Mouse (Mus musculus): Measurements from ENCODE around the gene Rom1.

Gene Rom1

DNA sequence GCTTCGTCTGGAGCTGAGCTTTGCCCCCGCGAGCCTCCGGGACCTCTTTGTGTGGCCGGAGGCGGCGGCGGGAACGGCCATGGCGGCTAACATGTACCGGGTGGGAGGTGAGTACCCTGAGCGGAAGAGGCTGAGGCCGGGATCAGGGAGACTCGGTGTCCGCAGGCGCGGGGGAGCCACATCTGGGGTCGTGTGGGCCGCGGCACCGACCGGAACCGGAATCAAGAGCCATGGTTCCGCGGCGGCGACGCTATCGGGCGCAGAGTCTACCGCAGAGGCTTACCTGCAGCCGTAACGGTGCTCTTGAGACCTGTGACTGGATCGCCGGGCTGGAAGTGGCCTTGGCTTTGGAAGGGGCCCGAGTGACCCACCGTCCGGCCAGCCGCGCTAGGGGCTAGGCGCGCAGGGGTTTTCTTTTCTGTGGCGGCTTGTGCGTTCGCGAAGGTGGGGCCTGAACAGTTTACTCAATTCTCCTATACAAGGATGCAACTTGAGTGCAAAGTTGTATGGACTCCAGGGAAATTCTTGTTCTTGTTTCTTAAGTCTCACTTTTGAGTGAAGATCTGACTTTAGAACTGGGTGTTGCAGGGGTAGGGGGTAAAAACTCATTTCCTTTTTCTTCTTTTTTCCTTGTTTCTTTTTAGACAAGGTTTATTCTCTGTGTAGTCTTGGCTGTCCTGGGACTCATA, 13.3 kb upstream of the Rom1 start:
- no peak for DNase-seq (ENCODE audit: low spot score in 2 of 2)

- DNase-seq (ENCODE audit: low spot score in 2 of 2) = peak; percentile 95 to 96
Measured at GRCm38 (mm10) chr19:8941515-8942217, 12.5 kb upstream of the Rom1 start, which contains the start of gene Mta2. Gene Mta2 (plus strand): TSS chr19:8941875.

- no peak for DNase-seq (ENCODE audit: low spot score in 2 of 2)
Measured at GRCm38 (mm10) chr19:8941136-8941514, 12.0 kb upstream of the Rom1 start.

GRCm38 (mm10) chr19:8940526-8941133, 11.5 kb upstream of the Rom1 start:
- no peak for DNase-seq (ENCODE audit: low spot score in 2 of 2)

DNA sequence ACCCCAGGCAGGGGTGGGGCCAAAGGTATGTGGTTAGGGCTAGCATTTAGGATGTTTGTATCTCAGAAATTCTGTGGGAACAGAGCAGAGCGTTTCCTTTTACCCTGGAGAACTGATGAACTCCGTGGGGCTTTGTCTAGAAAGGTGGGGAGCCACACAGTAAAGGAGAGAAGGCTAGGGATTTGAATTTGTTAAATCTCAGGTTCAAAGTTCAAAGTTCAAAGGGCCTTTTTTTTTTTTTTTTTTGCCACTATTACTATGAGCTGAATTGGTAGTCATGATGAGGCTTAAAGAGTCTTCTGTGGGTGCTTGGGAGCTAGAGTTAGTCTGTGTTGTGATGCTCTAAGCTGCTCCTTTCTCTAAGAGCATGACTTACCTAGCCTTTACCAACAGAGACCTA, 7.6 kb upstream of the Rom1 start:
- DNase-seq (ENCODE audit: low spot score in 2 of 2) = no peak

GRCm38 (mm10) chr19:8930771-8931170, 1.6 kb upstream of the Rom1 start:
- DNase-seq (ENCODE audit: low spot score in 2 of 2) = no peak

- no peak for DNase-seq (ENCODE audit: low spot score in 2 of 2)
Measured at GRCm38 (mm10) chr19:8930117-8930516, 961 bp upstream of the Rom1 start.

GRCm38 (mm10) chr19:8928689-8929223, 400 bp downstream of the Rom1 start:
- no peak for DNase-seq (ENCODE audit: low spot score in 2 of 2)

DNA sequence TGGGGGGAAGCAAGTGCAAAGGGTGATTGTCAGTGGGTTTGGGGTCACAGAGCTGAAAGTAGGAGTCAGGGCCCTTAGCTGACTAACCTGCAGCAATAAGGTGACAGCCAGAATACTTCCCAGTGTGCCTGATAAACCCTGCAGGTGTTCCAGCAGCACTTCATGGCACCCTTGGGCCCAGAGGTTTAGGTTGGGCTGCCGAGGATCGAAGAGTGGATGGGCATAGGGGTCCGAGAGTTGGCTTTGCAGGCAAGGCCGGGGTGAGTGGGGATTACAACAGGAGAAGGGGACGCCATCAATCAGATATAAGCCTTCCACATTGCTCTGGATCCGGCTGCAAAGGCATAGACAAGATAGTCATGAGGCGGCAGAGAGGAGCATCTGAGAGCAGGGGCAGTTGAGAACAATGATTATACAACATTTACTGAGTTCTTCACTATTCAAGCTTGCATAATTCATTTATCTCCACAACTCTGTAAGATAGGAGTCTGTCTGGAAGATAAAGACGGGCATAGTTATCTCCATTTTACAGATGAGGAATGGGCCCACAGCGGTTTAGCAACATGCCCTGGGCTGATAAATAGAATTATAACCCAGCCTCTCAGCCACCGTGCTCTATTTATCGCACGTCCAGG, 1.1 kb downstream of the Rom1 start:
- no peak for DNase-seq (ENCODE audit: low spot score in 2 of 2)

DNA sequence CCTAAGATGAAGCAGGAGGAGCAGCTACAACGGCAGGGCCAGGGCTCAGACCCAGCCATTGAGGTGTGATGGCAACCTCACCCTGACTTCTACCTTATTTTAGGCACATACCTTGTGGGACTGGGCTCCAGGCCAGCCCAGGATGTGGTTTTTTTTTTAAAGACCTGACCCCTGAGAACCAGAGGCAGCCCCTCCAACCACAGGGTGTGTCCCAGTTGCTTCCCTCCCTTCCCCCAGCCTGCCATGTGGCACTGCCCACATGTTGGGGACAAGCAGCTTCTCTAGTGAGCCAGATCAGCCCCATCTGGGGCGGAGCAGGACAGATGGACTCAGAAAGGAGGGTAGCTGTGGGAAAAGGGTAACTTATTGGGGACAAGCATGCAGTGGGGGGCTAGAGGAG, 2.4 kb downstream of the Rom1 start:
- DNase-seq (ENCODE audit: low spot score in 2 of 2) = peak; percentile 53 to 62

DNA sequence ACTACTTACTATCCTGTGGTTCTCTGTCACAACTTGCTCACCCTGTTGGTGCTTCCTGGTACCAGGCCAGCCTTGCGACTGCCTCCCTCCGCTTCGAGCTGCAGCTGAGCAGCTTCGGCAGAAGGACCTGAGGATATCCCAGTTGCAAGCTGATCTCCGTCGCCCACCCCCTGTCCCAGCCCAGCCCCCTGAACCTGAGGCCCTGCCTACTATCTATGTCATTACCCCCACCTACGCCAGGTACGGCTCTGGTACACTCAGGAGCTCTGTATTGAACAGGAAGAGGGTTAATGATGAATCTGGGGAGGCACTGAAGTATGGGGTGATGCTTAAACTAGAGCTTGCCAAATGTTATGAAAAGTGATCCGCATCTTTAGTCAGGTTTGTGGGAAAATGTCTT, 7.4 kb downstream of the Rom1 start:
- DNase-seq (ENCODE audit: low spot score in 2 of 2) = no peak

DNA sequence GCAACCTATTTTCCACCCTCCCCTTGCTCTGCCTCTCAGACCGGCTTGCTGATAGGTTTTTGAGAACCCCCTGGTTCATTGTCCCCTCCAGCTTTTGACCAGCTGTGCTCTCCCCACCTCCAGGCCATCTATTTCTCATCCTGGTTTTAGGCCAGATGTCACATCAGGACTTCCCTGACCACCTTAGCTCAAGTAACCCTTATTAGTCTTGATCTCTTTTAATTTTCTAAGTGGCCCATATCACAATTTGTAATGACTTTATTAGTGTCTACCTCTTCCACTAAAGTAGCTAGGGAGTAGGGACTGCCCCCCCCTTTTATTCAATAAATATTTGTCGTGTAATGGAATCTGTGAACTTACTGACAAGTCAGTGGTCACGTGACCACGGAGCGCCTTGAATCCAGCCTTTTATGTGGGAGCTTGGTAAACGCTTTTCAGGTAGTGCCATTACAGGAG, 8.3 kb downstream of the Rom1 start:
- no peak for DNase-seq (ENCODE audit: low spot score in 2 of 2)

DNA sequence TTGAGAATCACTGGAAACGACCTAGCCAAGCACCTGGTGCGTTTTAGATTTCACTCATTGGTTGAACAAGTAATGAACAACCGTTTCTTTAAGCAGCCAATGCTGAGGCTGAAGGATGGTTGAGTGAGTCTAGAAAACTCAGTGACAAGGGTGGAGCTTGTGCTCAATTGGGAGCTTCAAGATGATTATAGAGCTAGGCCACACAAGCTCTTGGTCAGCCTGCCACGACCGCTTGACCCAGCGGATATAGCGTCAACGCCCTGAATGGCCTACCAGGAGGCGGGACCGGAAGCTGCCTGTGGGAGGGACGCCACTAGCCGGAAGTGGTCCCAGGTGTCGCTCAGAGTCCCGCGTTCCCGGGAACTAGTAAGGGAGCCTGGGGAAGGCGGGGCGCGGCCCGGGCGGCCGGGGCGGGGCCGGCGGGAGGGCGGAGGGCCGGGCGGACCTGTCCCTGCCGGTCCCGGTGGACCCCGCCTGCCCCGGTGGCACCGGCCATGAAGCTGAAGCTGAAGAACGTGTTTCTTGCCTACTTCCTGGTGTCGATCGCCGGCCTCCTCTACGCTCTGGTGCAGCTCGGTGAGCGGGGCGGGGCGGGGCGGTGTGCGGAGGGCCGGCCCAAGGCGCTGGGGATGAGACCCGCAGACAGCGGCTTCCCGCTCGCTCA, 9.0 kb downstream of the Rom1 start, which contains the start of gene B3gat3:
TSS of gene B3gat3 (plus strand) at position 302 of the 664 bp plus-strand sequence.
- peak; percentile 87 to 93 for DNase-seq (ENCODE audit: low spot score in 2 of 2)

GRCm38 (mm10) chr19:8919684-8920072, 9.5 kb downstream of the Rom1 start:
- no peak for DNase-seq (ENCODE audit: low spot score in 2 of 2)

DNA sequence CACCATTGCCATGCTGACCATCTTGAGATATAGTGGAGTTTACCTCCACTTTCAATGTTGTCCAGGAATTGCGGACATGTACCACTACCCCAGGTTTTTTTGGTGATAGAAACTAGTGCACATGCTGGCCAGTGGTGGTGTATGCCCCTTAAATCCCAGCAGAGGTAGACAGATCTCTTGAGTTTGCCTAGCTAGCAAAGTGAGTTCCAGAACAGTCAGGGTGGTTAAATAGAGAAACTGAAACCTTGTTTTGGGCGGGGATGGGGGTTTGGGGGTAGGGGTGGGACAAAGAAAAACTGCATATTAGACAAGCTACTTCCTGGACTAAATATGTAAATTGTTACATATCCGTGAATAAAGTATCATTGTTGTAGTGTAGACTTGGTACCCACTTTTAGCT, 10.2 kb downstream of the Rom1 start:
- DNase-seq (ENCODE audit: low spot score in 2 of 2) = no peak

- DNase-seq (ENCODE audit: low spot score in 2 of 2) = no peak
Measured at GRCm38 (mm10) chr19:8914212-8914611, 14.9 kb downstream of the Rom1 start.

DNA sequence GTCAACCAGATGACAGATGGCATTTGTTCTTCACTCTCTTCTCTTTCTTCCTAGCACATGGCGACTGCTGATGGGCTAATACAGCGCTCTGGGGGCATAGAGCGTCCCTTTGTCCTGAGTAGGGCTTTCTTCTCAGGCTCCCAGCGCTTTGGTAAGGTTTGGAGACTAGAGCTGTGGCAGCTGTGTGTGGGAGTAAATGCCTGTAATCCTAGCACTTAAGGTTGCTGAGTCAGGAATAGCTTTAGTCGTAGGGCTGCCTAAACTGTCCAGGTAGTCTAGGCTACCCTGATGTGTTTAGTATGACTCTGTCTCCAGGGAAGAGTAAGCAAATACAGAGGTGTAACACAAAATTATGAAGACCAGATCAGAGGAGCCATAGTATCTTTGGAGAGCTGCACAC, 17.3 kb downstream of the Rom1 start:
- DNase-seq (ENCODE audit: low spot score in 2 of 2) = no peak

- DNase-seq (ENCODE audit: low spot score in 2 of 2) = no peak
Measured at GRCm38 (mm10) chr19:8908531-8908930, 20.6 kb downstream of the Rom1 start.

GRCm38 (mm10) chr19:8903412-8903811, 25.7 kb downstream of the Rom1 start:
- DNase-seq (ENCODE audit: low spot score in 2 of 2) = no peak

- no peak for DNase-seq (ENCODE audit: low spot score in 2 of 2)
Measured at GRCm38 (mm10) chr19:8899079-8899478, 30.1 kb downstream of the Rom1 start.

DNA sequence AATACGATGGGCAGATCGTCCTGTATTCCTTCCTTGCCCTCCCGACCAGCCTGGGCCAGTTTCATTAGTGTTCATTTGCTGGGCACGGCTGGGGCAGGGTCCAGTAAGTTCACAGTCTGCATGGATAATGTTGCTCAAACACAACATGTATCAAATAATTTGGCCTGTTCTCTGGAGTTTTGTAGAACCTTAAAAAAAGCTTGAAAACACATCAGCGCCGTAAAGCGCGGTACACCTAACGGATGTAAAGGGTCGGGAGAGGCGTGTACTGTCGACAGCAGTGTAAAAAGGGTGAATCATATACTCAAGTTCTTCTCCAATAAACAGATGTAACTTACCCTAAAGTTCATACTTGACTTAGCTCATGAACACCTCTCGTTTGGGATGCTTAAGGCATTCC, 30.6 kb downstream of the Rom1 start:
- no peak for DNase-seq (ENCODE audit: low spot score in 2 of 2)
